Mouse (Mus musculus) heart, adult 2 months (tissue): ENCODE measurements around the gene Sys1. TPM values are rescaled to one million over a fixed set of nuclear protein-coding genes. Genes with fewer than 3 reads are reported as not detected.
A peak's percentile ranks its signal among the peaks of the same experiment; 100 is the strongest.

Source experiments
- DNase-seq, 2 experiments: peaks; one replicate each; pipeline ENCODE4 v3.0.0; 2021
- H3K27ac ChIP-seq: fragments of 200-600 bp; 2 replicates; pipeline ENCODE4 v1.8.1; 2022
- H3K27me3 ChIP-seq: fragments of 200-500 bp; 2 replicates; pipeline ENCODE4 v1.6.1; 2012; ENCODE audit warnings: mild to moderate bottlenecking, low read length, inconsistent platforms, mixed read lengths; ENCODE audit not compliant: control insufficient read depth, insufficient read depth
- H3K36me3 ChIP-seq: fragments of 200-500 bp; 2 replicates; pipeline ENCODE4 v1.6.1; 2012; ENCODE audit warnings: low read length, inconsistent platforms; ENCODE audit not compliant: control insufficient read depth, insufficient read depth
- H3K4me1 ChIP-seq: fragments of 200-500 bp; 2 replicates; pipeline ENCODE4 v1.6.1; 2011; ENCODE audit warnings: low read length; ENCODE audit not compliant: control insufficient read depth, insufficient read depth
- H3K4me3 ChIP-seq: fragments of 200-600 bp; 2 replicates; pipeline ENCODE4 v1.8.1; 2022
- H3K79me2 ChIP-seq: fragments of 200-500 bp; replicated peaks from 2 replicates; pipeline ENCODE4 v1.6.1; 2012; ENCODE audit warnings: mild to moderate bottlenecking, inconsistent platforms, low read length, moderate library complexity, mixed read lengths; ENCODE audit not compliant: control insufficient read depth, insufficient read depth
- H3K9ac ChIP-seq: fragments of 200-500 bp; 2 replicates; pipeline ENCODE4 v1.6.1; 2012; ENCODE audit warnings: low read depth, mild to moderate bottlenecking, control low read depth, inconsistent platforms, low read length, mixed read lengths
- CTCF ChIP-seq: fragments of 200-600 bp; IDR thresholded peaks from 2 replicates; pipeline ENCODE4 v1.8.1; 2022; ENCODE audit warnings: antibody characterized with exemption, mild to moderate bottlenecking, moderate library complexity
- EP300 ChIP-seq: fragments of 200-500 bp; IDR thresholded peaks from 2 replicates; pipeline ENCODE4 v1.6.1; 2011; ENCODE audit warnings: low read depth, low read length, control low read depth; ENCODE audit not compliant: insufficient read depth
- POLR2A ChIP-seq: fragments of 200-500 bp; IDR thresholded peaks from 2 replicates; pipeline ENCODE4 v1.6.1; 2011; ENCODE audit warnings: mild to moderate bottlenecking, low read depth, low read length, control low read depth; ENCODE audit not compliant: insufficient read depth
- WGBS: fragments of 180-500 bp; shearing (Covaris S2); methylation state at CpG from one replicate; pipeline ENCODE4 v1.1.7; 2018; 5-methylcytosine and 5-hydroxymethylcytosine counted together
- intact Hi-C: fragments of 180-260 bp; cut with DNase I; formaldehyde crosslinking; loops from one replicate; pipeline ENCODE4 v1.15.1; 2025
- polyA plus RNA-seq: library from polyadenylated mRNA; depleted of rRNA; stranded (reverse); fragments of >200 nt; gene quantifications from 2 replicates; pipeline ENCODE4 v1.2.3, GENCODE M21; 2012
- total RNA-seq, 2 experiments: library from RNA; stranded (reverse); gene quantifications; 2 replicates each; pipeline ENCODE4 v1.2.3; 2021

Gene Sys1
- total and polyA plus RNA-seq, 3 experiments = 21.1 to 55.0 (median 26.4) TPM

DNA sequence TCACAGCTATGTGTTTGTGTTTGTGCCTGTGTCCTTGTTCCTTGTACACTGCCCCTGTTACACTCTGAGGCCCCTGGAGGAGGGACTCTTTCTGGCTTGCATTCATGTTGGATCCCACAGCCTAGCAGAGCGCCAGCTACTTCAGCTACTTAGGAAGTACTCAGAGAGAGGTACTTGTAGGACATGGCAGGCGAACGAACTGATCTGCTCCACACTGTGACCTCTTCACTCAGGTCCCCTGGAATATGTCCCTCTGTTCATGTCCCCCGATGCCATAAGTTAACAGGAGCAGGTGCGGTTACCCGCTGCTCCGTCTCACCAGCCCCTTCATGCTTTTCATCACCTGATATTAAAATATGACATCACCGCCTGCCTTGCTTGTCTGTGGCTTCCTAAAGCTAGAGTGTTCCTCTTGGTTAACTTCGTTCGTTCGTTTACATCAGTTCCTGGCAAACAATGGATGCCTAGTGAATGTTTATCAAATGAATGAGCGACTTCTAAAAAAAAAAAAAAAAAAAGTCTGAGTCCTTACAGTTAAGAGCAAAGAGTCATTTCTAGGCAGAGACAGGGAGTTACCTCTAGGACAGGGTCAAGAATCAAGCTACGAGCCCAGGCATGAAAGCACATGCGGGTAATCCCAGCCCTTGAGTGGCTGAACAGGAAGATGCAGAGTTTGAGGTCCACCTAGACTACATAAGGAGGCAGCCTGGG, 3.6 kb upstream of the Sys1 start:
- Histone ChIP-seq H3K4me3 (no peak overlapping the region), H3K9ac (no peak overlapping the region), H3K36me3 (no peaks in the 10 kb centered on the region), H3K4me1 (peaks cover 16% of the 10 kb centered on the region), H3K27me3 (no peaks in the 10 kb centered on the region), H3K79me2 (no peaks in the 10 kb centered on the region), H3K27ac (no peak overlapping the region; the same call in 1 of the 2 replicates)
- 0 out of 2 replicates have a peak, but pooled peaks have one; percentile 11 for TF ChIP-seq POLR2A
- TF ChIP-seq EP300 = peak; percentile 55; the same call in 1 of the 2 replicates
- TF ChIP-seq CTCF = no peak
- 40% methylated on average over 14 of the region's 14 CpGs for WGBS
- peak in 1 of 2 experiments; percentile 62 for DNase-seq
- intact Hi-C loops = no loop called here

DNA sequence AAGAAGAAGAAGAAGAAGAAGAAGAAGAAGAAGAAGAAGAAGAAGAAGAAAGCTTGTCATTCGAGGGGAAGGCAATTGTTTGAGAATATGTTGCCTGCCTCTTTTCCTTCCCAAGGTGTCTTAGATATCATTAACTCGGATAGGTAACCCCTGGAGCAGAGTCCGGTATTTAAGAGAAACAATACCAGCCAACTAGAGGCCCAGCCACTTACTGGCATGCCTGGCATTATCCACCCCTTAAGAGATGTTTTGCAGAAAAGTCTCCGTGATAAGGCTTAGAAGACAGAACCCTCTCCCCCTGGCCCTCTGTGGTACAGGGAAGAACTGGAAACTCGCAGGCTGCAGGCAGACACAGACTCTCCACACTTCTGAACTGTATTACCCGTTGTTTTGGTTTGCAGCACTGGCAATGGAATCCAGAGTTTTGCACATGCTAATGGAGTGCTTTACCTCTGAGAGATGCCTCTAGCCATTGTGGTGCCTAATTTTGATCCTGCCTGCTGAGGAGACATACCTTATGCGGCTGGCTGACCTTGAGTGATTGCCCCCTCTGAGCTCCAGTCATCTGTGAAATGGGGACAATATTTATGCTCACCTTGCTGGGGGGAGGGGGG, 2.8 kb upstream of the Sys1 start:
- intact Hi-C loops = no loop called here
- H3K79me2 ChIP-seq = no peaks in the 10 kb centered on the region
- peak in 1 of 2 experiments; percentile 2 for DNase-seq

DNA sequence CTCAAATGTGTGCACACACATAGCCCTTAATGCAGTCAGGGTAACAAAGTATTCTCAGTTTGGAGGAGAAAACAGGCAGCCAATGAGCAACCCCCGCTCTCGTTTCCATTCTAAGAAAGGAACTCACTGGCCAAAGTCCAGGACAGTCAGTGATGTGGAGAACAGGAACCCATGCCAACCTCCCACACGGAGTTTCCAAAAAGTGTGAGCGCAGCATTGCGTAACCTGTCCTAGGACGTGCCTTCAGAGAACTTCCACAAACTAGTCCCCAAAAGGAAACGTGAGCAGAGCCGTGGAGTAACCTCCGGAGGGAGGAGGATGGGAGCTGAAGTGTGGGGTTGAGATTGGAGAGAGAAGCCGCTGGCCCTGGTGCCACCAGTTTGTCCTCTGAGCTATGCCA, 1.9 kb upstream of the Sys1 start:
- TF ChIP-seq EP300 = peak; percentile 90
- TF ChIP-seq CTCF = no peak

More for the DNA sequence above, 2.8 kb upstream of the Sys1 start:
- Histone ChIP-seq H3K4me1 (peaks cover 16% of the 10 kb centered on the region), H3K27me3 (no peaks in the 10 kb centered on the region), H3K36me3 (no peaks in the 10 kb centered on the region), H3K4me3 (no peak overlapping the region), H3K27ac (no peak overlapping the region), H3K9ac (no peak overlapping the region)
- WGBS = 80% methylated on average over 7 of the region's 7 CpGs
- TF ChIP-seq CTCF = no peak
- TF ChIP-seq EP300 = no peak
- TF ChIP-seq POLR2A = no peak

DNA sequence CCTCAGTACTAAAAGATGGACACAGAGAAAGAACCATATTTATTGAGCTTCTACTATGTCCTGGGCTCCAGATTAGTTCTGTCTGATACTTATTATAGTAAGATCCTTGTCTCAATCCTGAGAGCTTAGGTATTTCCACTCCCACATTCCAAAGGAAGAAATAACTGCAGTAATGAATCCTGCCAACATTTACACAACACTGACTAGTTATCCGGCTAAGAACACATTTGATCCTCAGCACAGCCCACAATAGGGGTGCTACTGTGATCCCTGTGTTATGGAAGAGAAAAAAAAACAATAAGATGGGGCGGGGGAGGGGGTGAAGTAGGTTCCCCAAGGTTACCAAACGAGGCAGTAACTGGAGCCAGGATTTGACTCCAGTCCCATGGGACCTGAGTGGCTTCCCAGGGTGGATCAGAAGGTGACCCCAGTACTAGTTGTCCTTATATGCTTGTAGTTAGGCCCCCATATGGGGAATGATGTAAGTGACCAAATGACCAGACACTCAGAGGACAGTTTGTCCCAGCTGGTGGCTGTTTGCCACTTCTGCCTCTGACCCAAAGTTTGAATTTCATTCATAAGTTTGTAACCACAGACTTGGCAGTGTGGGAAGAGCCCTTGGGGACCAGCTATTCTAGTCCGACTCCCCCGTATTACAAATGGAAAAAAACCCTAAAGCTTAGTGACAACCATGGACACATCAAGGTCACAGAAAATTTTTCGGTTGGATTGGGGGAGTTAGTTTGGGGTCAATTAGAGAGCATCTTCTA, 1.2 kb upstream of the Sys1 start:
- Histone ChIP-seq H3K9ac (no peak overlapping the region), H3K27me3 (no peaks in the 10 kb centered on the region), H3K4me1 (peaks cover 16% of the 10 kb centered on the region), H3K27ac (peak overlapping the region; percentile 53), H3K4me3 (no peak overlapping the region), H3K79me2 (no peaks in the 10 kb centered on the region), H3K36me3 (no peaks in the 10 kb centered on the region)
- 0 out of 2 replicates have a peak, but pooled peaks have one; percentile 14 for TF ChIP-seq EP300
- TF ChIP-seq POLR2A = no peak
- TF ChIP-seq CTCF = no peak
- WGBS = 47% methylated on average over 6 of the region's 6 CpGs
- DNase-seq = peak; percentile 61 to 68
- intact Hi-C loops = loop anchor here (2.0 kb wide), 1 partner anchor 39 kb away; no protein-coding TSS in a partner anchor

More for the DNA sequence above, 1.9 kb upstream of the Sys1 start:
- no peaks in the 10 kb centered on the region for H3K79me2 ChIP-seq
- peaks cover 16% of the 10 kb centered on the region for H3K4me1 ChIP-seq
- H3K27ac ChIP-seq = peak overlapping the region; percentile 53
- peak; percentile 77 to 88 for DNase-seq
- no peaks in the 10 kb centered on the region for H3K36me3 ChIP-seq
- intact Hi-C loops = no loop called here
- H3K4me3 ChIP-seq = no peak overlapping the region
- WGBS = 10% methylated on average over 10 of the region's 10 CpGs
- no peaks in the 10 kb centered on the region for H3K27me3 ChIP-seq
- H3K9ac ChIP-seq = no peak overlapping the region

DNA sequence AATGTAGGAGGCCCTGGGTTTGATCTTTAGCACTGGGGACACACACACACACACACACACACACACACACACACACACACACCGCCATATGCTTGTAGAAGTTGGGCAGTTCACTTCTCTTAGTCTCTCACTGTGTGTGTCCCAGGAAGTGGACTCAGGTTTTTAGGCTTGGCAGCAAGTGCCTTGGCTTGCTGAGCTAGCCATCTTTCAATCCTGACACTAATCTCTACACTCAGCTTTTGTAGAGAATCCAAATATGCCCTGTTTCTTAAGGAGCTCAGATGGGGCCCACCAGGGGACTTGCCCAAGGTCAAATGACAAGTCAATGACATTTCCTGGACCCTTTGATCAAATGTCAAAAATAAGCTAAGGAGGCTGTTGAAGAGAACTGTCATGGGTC, 351 bp upstream of the Sys1 start:
- peak overlapping the region; percentile 43 for H3K27ac ChIP-seq
- H3K27me3 ChIP-seq = no peaks in the 10 kb centered on the region
- no peaks in the 10 kb centered on the region for H3K36me3 ChIP-seq
- H3K79me2 ChIP-seq = no peaks in the 10 kb centered on the region
- TF ChIP-seq POLR2A (no peak), EP300 (no peak), CTCF (no peak)
- intact Hi-C loops = loop anchor here (2.0 kb wide), 1 partner anchor 40 kb away; no protein-coding TSS in a partner anchor
- WGBS = 83% methylated on average over 1 of the region's 1 CpGs
- no peak overlapping the region for H3K9ac ChIP-seq
- no peak for DNase-seq
- peaks cover 16% of the 10 kb centered on the region for H3K4me1 ChIP-seq
- no peak overlapping the region for H3K4me3 ChIP-seq
